Mouse (Mus musculus) B cell, adult 2 months (primary cell): ENCODE data around the gene Mreg.

Source experiments
- DNase-seq, 2 experiments: peaks; one replicate each; pipeline ENCODE4 v3.0.0; 2022

The Mreg gene

DNA sequence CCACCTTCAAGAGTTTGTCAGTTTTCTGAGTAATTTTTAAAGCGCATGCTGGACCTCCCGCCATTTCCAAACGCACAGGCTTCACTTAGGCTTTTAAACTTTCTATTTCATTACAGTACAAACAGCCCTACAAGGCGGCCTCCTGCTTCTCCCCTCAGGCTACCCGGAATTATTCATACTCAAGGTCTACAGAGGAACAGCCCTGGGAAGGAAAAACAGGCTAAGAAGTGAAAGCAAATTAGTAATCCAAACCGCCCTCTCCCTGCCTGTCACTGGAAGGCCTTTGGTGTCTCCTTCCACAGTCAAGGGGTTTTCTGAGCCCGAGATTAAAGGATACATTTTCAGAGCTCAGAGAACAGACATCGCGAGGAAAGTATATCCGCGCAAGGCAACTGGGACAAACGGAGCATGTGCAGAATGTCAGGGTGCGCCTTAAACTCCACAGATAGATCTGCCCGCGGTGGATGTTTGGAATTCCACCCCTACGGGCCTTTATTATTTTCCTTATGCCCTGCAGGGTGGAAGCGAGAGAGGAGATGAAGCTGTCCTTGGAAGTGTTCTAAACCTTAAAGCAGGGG is 90.4 kb downstream of the Mreg start:
- DNase-seq, result no peak

DNA sequence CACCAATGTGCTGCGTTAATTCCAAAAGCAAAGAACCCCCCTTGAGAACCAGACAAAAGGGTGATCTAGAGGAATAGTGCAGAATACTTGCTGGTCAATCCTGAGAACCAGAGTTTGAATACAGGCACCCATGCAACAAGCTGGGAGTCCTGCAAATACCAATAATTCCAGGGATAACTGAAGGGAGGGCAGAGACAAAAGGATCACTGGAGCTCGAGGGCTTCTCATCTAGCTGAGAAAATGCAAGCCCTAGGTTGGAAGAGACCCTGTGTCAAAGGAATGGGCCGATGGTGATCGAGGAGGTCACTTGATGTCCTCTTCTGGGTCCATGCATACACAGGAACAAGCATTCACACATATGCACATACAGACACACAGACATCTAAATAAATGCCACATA is 92.1 kb downstream of the Mreg start:
- no peak for DNase-seq

DNA sequence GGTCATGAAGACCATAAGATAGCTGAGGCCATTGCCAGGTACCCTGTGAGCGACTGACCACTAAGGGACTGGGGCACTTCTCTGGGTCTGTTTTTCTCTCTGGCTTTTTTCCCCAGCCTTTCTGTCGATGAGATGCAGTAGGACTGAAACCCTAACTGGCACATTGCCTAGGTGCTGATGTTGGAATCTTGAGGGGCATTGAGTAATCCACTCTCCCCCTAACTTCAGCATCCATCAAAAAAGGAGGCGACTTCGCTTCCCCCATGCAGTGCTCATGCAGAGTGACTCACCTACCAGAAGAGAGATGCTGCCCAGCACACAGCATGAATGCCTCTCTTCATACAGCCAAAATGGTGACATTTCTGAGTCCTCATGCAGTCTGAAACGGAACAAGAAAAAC is 97.9 kb downstream of the Mreg start:
- DNase-seq, result no peak
